Mouse (Mus musculus) kidney, adult 9 months (tissue): ENCODE measurements around the gene Prok1.

ENCODE experiments used
- DNase-seq: peaks from one replicate; pipeline ENCODE4 v3.0.0; 2022

Prok1 gene

GRCm38 (mm10) chr3:107239607-107240006 lies at the start of gene Prok1:
TSS of gene Prok1 (minus strand) at chr3:107239707.
- DNase-seq = no peak

- DNase-seq = no peak
These were observed 47.8 kb upstream of the Prok1 start for GRCm38 (mm10) chr3:107287346-107287745.

DNA sequence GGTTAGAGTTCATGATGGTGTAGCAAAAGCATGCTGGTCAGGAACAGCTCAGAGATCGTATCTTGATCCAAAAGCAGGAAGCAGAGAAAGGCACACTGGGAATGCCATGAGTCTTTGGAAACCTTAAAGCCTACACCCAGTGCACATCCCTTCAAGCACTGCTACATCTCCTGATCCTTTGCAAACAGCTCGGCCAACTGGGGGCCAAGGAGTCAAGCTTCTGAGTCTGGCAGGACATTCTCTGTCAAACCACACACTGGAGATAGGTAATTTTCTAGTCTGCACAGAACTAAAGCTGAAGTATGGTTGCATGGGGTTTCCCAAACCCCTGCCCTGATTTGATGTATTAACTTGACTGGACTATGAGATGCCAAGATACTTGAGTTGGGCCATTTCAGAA lies 46.6 kb upstream of the Prok1 start:
- DNase-seq = no peak

DNA sequence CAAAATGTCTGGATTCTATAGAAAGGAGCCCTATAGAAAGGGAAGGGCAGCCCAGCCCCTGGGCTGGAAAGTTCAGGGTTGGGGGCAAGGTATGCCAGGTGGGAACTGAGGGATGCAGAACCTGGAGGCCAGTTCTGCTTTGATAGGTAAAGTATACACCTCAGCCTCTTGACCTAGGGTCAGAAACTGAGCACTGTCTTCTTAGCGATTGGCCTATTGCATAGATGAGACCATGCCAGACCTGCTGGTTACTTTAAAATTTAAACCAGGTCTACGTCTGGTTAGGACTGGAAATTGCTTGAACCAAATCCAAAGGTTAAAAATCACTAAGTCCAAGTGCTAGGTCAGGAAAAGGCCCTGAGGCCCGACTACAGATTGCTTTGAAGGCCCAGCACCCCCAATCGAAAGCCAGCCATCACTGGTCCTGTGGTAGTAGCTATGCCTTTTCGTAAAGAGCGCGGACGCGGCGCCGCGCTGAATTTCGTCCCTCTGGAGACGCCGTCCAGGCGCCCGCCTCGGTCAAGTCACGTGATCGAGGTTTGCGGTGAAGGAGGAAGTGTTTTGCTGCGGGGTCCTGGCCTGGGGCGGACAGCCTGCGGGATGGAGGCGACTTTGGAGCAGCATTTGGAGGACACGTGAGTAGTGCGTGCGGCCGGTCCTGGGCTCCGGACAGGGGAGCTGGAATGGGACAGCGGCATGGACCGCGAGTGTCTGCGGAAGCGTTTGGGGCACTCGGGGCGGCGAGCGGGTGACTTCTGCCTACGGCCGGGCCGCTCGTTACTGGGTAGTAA lies 39.2 kb upstream of the Prok1 start, which contains the start of gene Lamtor5:
Lamtor5 (plus strand) TSS at position 380 of the 791 bp plus-strand sequence.
- DNase-seq = peak; percentile 94

DNA sequence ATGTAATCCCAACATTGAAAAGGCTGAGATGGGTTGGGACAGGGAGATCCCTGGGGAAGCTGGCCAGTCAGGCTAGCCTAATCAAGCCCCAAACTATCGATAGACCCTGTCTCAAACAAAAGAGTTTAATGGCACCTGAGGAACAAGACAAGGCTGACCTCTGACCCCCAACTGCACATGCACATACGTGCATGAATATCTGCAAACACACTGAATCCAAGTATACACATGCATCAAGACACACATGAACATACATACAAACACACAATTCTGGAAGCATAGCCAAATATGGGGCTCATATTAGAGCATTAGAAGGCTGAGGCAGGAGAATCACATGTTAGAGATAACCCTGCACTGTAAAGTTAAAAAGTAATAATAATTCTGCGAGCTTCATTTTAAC lies 37.1 kb upstream of the Prok1 start:
- no peak for DNase-seq

DNA sequence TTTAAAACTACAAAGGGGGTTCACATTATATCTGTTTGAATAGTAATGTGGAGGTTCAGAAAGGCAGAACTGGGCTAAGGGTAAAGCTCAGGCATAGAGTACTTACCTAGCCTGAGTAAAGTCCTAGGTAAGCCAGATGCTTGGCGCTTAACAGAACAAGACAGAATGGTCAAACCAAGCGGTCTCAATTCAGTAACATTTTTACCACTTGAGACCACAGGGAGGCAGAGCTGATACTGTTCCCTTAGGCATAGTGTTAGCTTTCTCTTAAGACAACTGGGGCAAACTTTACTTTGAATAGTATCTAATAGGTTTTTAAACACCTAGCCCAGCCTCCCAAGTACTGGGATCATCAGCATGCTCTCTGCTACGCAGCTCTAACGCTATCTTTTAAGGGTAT lies 36.5 kb upstream of the Prok1 start:
- DNase-seq = peak; percentile 60

DNA sequence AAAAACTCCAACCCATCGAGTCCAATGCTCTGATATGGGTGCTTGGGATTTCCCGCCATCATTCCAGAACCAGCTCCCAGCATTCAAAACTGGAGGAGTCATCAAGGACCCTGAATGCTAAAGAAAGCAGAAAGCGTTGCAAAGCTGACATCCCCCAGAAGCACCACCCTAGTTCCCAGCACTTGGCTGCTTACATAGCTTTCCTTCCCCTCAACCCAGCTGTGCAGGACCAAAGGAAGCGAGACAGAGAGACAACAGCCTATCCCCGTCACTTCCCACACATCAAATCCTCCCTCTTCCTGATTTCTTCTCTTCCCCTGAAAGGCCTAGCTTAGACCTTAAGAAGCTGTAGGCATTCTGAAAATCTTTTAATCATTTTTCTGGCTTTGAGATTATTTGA lies 35.8 kb upstream of the Prok1 start:
- DNase-seq = no peak

GRCm38 (mm10) chr3:107273820-107274219 lies 34.3 kb upstream of the Prok1 start:
- peak; percentile 78 for DNase-seq

DNA sequence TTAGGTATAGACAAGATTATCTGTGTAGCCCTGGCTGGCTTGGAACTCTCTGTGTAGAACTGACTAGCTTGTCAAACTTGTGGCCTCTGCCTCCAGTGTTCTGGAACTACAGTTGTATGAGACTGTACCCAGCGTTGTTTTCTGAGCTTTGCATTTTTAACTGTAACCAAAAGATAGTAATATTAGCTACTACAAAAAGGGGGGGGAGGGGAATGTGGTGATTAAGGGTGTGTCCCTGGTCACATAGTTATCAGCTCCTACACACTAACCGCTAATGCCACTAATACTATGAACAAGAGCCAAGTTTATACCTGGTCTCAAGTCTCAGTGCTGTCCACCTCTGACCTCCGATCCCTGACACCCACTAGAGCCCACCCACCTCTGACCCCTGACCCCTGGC lies 32.9 kb upstream of the Prok1 start:
- no peak for DNase-seq

DNA sequence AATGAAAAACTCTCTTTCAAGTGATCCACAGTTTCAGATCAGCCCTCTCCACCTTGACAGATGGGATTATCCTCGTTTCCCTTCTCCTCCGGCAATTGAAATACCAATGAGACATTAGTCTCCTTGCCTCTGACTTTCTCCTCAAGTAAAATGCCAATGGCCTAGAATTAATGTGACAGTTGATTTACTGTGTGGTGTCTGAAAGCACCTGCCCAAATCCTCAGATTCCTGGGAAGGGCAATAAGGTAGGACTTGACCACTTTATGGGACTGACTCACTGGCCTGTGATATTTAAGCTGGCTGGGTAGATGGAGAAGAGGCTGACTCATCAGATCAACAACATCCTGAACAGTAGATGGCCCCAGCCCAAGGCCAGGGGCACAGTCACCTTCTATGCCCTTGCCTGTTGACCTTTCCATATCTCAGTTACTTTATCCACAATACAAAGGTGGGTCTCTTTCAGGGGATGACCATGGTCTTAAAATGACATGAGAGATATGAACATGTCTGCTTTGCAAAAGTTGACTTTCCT lies 27.4 kb upstream of the Prok1 start:
- no peak for DNase-seq

DNA sequence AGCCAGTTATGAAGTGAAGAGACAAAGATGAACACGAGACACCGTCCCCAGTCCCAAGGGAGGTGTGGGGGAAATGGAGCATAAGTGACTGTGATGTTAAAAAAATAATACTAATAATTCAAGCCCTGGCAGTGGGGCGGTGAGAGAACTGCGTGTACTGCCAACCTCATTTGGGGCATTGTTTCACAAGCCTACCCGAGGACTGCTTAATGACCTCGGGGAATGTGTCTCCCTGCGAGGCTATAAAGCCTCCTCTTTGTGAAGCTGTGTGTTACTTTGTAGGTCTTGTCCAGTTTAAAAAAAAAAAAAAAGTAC lies 22.3 kb upstream of the Prok1 start:
- no peak for DNase-seq

- no peak for DNase-seq
These were observed 21.7 kb upstream of the Prok1 start for GRCm38 (mm10) chr3:107260956-107261850.

GRCm38 (mm10) chr3:107257924-107258323 lies 18.4 kb upstream of the Prok1 start:
- DNase-seq = no peak

DNA sequence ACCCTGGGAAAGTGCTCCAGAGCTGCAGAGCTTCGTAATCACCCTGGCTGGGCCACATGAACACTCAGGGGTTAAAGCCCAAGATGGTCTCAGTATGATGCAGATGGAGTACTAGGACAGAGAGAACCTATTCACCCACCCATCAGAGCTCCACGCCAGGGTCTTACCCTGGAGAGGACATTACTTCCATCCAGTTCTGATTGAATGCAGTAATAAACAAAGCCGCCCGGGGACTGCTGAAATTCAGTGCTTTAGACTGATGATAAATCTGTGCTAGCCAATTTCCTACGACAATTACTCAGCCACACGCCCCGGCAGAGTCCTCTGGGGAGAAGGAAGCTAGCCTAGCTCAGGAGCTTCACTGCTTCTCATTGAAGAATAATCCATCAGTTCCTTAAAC lies 17.2 kb upstream of the Prok1 start:
- DNase-seq = no peak

- DNase-seq = no peak
These were observed 16.5 kb upstream of the Prok1 start for GRCm38 (mm10) chr3:107255992-107256391.

DNA sequence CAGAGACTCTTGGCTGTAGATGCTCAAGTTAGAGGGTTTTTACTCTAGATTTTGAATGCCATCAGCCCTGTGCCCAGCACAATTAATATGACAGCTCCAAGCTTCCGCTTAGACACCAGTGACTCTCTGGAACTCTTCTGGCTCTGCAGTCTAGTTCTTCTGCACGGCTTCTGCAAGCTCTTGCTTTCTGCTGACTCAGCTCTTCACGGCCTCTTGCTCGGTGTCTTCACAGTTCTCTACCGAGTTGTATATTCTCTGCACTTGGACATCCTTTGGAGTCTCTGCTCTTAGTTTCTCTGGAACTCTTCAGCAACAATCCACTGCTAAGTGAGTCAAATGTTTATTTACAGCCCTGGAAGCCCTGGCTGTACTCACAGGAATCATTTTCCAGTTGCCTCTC lies 14.4 kb upstream of the Prok1 start:
- DNase-seq = no peak

- DNase-seq = peak; percentile 38
These were observed 12.5 kb upstream of the Prok1 start for GRCm38 (mm10) chr3:107252035-107252434.

DNA sequence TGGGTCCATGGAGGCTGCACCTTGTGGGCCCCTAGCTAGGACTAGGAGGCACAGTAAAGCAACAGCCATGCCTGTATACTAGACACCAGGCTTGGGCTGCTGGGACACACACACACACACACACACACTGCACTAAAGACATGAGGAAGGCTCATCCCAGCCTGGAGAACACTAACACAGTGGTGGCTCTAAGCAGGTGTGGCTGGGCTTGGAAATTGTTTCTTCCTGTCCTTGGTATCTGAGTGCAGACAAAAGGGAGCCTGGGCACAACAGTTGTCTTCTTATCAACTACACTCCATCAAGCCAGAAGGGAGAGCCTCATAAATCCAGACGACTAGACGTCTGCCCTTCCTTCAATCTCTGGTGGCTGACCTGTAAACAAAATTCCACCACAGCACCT lies 10.8 kb upstream of the Prok1 start:
- DNase-seq = no peak

DNA sequence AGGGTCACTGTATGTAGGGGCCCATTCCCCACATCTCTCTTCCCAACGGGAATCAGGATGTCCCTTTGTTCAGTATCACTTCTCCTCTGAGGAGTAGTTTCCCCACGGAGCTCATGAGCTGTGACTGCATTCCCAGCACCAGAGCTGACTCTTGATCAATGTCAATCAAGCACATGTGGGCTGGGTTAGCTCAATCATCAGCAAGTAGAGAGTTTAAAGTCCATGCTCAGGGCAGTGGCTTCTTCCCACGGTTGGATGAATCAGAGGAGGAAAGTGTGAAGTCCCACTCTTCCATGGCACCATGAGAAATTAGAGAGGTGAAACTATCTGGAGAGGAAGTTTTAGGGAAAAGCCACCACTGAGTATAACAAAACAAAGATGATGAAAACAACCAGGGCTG lies 9.5 kb upstream of the Prok1 start:
- peak; percentile 83 for DNase-seq

DNA sequence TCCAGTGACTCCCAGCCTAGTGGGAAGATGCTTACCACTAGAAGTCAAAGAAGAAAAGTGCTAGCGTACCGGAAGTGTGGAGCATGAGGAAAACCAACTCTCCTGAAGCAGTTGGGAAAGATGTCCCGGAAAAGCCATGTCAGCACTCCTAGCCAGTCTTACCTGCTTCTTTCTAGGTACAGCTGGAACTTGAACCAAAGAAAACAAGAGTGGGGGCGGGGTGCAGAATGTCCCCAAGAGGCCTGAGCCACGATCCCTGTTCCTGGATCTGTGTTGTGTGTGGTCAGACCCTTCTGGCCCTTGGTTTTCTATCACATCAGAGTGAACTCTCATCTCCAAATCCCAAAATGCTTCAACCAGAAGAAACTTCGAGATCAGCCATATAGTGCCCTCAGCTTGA lies 7.4 kb upstream of the Prok1 start:
- no peak for DNase-seq

GRCm38 (mm10) chr3:107241389-107242094 lies 2.0 kb upstream of the Prok1 start:
- DNase-seq = peak; percentile 57

DNA sequence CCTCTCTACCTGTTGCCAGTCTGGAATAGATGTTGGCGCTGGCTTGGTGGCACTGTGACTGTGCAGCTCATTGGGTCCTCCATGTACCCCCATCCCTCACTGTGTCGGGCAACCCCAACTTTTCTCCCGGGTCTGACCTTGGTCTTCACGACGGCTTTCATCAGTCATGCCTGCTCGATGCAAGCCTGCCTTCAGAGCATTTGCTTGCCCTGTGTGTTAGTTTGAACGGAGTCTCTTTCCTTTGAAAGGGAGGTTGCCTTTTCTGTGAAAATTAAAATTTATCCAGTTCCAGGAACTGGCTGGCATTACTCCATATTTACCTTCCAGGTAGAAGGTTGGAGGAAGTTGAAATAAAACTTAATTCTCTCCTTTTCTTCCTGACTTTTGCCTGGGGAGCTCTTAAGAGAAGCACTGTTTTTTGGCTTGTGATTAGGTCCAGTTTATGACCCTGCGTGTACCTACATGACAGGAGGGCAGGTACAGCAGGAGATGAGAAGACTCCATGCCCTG lies 981 bp downstream of the Prok1 start:
- DNase-seq = no peak

GRCm38 (mm10) chr3:107238051-107238450 lies 1.5 kb downstream of the Prok1 start:
- DNase-seq = no peak
